Mouse (Mus musculus) CD4-positive, CD25-positive, alpha-beta regulatory T cell (primary cell): ENCODE results near the gene Cd46. TPM values are rescaled to one million over a fixed set of nuclear protein-coding genes. Genes with fewer than 3 reads are reported as not detected.

Experiments
- polyA plus RNA-seq: library from polyadenylated mRNA; unstranded; fragments of 100-300 nt; shearing (Covaris generic); gene quantifications from one replicate; pipeline ENCODE4 v1.2.1, GENCODE M21; 2017

Cd46 gene
- polyA plus RNA-seq: 4.4 TPM

GRCm38 (mm10) chr1:195092220-195092720 lies at the start of gene Cd46:
Cd46 (minus strand) TSS chr1:195092249.

GRCm38 (mm10) chr1:195130953-195131674 lies 39.1 kb upstream of the Cd46 start, which contains the start of gene Cr1l:
Cr1l (minus strand) TSS chr1:195131586.

Other genes starting within 250 kb of the Cd46 start
- 0.32 TPM for gene Cd34, start 153.4 kb downstream of the Cd46 start, polyA plus RNA-seq
- gene Cr1l, start 39.3 kb upstream of the Cd46 start, polyA plus RNA-seq: 186 TPM
- gene Cr2, start 84.5 kb upstream of the Cd46 start, polyA plus RNA-seq: 2.1 TPM